Mouse (Mus musculus): ENCODE data around the gene Wrap73.

Wrap73 gene

GRCm38 (mm10) chr4:154142211-154143040, at the start of gene Wrap73:
TSS of gene Wrap73 (plus strand) at chr4:154142372.
- DNase-seq, result peak; percentile 92 to 93

GRCm38 (mm10) chr4:154093210-154093609, 49.0 kb upstream of the Wrap73 start:
- peak; percentile 29 to 42 for DNase-seq

- no peak for DNase-seq
Observed at GRCm38 (mm10) chr4:154096111-154096510, 46.1 kb upstream of the Wrap73 start.

- DNase-seq, result no peak
Observed at GRCm38 (mm10) chr4:154099361-154099760, 42.8 kb upstream of the Wrap73 start.

DNA sequence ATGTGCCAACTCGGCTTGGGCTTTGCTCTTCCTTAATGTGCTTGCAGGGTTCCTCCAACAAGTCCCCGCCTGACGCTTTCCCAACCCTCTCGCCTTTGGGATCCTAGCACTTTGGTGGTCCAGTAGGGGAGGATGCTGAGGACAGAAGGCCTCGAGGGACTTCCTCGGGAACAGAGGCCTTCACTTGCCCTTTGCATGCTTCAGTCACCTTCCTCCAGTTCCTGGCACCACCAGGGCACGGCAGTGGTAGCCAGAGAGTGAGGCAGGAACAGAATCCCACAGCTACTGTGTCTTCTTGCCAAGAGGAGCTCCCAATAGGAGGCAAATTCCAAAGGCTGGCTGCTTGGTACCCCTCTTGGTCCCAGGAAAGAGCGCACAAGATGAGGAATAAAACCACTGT, 38.8 kb upstream of the Wrap73 start:
- no peak for DNase-seq

DNA sequence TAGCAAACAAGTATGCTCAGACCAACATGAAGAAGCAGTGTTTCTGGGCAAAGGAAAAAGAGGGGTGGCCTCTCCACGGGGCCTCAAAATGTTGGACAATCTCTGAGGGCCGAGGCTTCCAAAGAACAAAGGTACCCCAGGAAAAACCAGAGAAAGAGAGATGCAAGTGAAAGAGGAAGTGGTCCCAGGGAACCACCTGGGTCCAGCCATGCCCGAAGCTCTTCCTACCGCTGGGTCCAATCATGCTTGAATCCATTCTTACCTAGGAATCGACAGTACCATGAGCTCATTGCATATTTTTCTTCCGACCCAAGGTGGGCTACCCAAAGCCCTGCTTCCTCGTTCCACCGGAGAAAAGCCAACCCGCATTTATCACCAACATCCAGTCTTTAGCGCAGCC, 38.3 kb upstream of the Wrap73 start:
- no peak for DNase-seq

DNA sequence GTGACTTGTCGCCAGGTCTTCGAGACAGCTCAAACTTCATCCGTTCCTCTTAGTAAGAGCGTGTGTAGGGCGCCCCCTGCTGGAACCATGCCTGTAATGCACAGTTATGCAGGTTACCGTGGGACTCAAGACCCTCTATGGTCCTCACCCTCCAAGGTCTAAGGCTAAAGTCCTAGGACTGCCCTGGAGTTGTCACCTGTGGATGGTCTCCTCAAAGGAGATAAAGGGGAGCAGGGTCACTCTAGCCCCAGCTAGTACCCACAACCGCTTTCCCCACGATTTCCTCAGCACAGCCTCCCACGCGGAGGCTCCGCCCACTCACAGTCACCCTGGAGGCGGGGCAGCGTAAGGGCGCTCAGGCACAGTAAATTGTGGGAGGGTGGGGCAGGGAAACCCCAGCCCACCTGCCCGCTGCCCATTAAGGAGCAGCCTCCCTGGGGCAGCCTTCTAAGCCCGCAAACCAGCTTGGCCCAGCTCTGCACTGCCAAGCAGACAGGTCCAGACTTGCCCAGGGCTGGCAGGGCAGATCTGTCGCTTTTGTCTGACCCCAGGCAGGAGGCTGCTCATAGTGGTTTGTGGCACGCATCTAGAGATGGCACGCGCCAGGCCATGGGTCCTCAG, 36.7 kb upstream of the Wrap73 start:
- DNase-seq, result peak; percentile 40 to 60

- DNase-seq, result no peak
Observed at GRCm38 (mm10) chr4:154106497-154107061, 35.6 kb upstream of the Wrap73 start.

DNA sequence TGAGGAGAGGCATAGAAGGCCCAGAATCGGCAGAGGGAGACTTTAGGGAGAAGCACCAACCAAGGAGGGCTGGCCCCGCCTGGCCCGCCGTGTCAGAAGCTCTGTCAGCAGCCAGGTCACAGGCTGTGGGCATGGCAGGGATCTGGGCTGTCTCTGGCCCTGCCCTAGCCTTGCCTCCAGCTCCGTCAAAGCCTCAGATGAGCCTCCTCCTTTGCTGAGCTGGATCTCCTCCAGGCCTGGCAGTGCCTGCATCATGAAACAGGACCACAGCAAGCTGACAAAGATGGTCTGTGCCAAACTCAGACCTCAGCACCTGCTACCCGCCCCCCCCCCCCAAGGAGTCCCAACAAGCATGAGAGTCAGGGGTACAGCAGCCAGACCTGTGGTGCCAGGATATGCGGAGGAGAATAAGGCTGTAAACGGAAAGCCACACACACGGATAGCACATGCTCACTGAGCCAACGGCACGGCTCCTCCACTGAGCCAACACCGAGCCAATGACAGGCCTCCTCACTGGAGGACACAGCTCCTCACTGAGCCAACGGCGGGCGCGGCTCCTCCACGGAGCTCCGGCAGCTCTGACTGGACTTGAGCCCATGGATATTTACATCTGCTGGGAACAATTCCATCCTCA, 32.8 kb upstream of the Wrap73 start:
- DNase-seq, result no peak

DNA sequence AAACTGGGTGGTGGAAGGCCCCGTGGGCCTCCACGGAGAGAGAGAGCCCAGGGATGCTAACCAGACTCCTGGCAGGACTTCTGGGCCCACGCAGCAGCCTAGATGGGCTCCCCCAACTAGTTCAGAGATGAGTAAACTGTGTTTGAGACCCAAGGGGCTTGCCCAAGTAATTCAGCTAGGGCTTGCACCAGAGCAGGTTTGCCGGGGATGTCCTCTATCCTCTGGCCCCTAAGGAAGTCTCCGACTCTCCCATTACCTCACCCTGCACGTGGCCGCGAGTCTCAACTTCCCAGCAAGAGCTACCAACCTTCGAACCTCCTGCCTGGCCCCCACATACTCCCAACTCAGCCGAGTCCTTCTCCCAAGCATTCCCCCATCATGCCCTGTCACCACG, 32.3 kb upstream of the Wrap73 start:
- no peak for DNase-seq

DNA sequence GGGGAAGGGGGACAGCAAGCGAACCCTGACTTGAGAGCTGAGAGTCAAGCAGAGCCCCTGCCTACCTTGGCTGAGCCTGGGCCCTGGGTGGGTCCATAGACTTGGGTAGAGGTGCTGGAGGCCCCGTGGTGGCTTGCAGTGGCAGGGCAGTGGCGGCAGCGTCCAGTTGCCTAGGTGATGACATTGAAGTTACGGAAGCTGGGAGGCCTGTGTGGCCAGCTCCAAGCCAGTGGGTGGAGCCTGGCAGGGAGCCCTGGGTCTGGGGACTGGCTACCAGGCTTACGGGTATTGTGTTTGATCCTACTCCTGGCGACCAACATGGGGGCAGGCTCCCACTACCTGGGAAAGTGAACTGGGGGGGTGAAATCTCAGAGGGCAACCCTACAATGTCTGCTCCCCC, 25.8 kb upstream of the Wrap73 start:
- DNase-seq, result peak in 1 of 2 experiments; percentile 38

- peak; percentile 61 to 71 for DNase-seq
Observed at GRCm38 (mm10) chr4:154118782-154119181, 23.4 kb upstream of the Wrap73 start.

- DNase-seq, result no peak
Observed at GRCm38 (mm10) chr4:154119208-154119607, 23.0 kb upstream of the Wrap73 start.

GRCm38 (mm10) chr4:154121800-154122199, 20.4 kb upstream of the Wrap73 start:
- no peak for DNase-seq

GRCm38 (mm10) chr4:154122374-154122773, 19.8 kb upstream of the Wrap73 start:
- DNase-seq, result no peak

- DNase-seq, result no peak
Observed at GRCm38 (mm10) chr4:154123553-154123952, 18.6 kb upstream of the Wrap73 start.

DNA sequence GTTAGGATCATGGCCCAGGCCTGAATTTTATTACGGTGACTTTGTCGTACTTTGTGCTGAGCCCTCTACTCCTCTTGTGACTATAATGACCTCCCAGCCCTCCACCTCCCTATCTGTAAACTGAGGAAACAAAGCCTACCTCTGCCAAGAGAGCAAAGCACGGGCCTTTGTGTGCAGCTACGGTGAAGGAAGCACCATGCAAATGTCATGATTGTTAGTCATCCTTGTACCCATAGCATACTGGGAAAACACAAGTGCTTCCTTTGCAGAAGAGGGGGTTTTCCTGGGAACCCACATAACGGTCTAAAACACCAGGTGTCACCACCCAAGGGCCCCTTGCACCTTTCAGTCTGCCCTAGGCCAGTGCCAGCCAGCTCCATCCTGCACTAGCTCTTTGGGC, 17.0 kb upstream of the Wrap73 start:
- no peak for DNase-seq

DNA sequence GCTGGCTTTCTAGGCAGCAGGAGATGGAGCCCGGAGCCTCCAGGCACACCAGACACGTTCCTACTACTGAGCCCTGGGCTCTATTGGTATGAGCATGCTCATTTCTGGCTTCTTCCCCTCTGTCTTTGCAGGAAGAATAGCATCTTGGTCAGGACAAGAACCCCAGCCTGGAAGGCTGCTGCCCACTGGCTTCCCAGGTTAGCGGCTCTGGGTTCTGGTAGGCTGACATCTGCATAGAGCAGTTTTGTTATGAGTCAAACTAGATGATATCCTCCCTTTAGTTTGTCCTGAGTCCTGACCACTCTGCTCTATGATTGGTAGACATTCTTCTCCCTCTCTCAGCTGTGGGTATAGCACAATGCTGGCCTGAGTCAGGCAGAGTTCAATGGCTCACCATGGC, 14.9 kb upstream of the Wrap73 start:
- DNase-seq, result no peak

- DNase-seq, result no peak
Observed at GRCm38 (mm10) chr4:154129950-154130349, 12.2 kb upstream of the Wrap73 start.

DNA sequence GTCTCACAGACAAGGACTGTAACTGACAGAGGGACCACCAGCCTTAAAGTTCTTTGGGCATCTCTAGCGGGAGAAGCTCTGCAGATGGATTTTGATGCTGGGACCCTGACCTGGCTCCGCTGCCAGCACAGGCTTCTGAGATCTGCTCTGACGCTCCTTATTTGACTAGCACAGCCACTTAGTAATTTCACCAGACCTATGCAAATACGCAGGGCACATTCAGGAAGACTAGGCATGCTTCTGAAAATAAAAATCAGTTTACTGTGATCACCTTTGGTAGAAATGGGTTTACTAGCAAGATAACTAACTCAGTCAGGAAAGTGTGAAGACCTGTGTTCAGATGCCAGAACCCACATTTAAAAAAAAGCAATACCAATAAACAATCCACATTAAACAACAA, 10.3 kb upstream of the Wrap73 start:
- DNase-seq, result no peak

DNA sequence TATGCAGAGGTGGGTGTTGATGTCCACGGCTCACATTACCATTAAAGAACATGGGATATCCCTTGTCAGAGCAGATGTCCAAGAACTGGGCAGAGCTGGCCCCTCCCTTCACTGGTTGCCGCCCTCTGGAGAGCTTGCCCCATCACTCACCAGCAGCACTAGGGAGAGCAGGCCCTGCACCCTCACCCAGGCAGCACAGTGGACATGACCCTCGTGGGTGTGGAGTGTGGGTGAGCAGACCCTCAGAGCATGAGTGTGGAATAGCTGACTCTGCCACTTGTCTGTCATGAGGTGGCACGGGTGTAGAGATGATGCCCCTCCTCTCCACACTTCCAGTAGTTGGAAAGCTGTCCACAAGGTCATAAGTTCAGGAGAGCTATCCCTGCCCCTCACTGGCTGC, 7.4 kb upstream of the Wrap73 start:
- no peak for DNase-seq

DNA sequence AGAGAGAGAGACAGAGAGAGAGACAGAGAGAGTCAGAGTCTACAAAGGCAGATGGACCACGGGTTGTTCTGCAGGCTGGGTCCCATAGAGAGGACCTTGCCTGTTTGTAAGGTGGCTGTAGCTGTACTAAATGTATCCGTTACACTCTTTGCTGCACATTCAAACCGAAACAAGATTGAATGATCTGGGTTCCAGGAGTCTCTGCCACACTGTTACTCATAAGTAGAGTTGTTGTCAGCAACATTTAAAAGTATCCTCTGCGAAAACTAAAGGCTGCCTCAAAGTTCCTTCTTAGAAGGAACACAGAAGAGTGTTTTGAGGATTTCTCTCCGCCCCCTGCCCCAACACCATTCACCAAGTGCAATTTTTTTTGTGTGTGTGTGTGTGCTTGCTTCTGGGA, 5.0 kb upstream of the Wrap73 start:
- DNase-seq, result no peak

DNA sequence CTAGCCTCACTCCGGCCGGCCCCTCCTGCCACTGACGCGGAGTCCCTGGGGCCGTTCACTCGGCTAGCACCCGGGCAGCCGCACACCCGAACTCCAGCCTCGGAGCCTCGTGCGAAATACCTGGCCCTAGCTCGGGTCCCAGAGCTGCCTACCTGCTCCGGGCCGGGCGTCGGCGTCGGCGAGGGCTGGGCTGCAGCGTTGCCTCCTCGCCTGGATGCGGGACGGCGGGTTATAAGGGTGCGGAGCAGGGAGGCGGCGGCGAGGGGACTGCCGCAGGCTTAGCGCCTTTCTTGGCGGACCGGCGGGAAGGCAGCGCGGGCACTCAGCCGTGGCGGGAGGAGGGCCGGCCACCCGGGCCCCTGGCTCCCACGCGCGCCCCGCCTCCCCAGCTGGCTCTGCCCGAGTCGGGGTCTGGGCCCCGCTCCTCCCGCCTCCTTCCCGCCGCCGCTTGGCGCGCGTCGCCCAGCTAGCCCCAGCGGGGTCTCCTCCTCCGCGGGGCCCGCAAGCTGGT, 2.4 kb upstream of the Wrap73 start:
- DNase-seq, result no peak

DNA sequence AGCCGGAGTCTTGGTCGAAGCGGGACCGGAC, 2.2 kb upstream of the Wrap73 start, which contains the start of gene Trp73:
TSS of gene Trp73 (minus strand) at position 27 of the 31 bp plus-strand sequence.
- DNase-seq, result no peak

All from lung, adult 18-20 months (tissue).